Mouse (Mus musculus) liver, embryonic 16.5 days (tissue): ENCODE measurements around the gene Fopnl. TPM values are rescaled to one million over a fixed set of nuclear protein-coding genes. Genes with fewer than 3 reads are reported as not detected.

ENCODE experiments used
- ATAC-seq: fragments of 200-750 bp; cut with Nextera tagmentation; 2 replicates; pipeline ENCODE4 v1.8.0; 2017; ENCODE audit warnings: low read depth, mild to moderate bottlenecking, moderate number of reproducible peaks, moderate library complexity
- H3K27ac ChIP-seq: fragments of 300-500 bp; sonication (generic); 2 replicates; pipeline ENCODE4 v1.5.1; 2014; ENCODE audit warnings: mild to moderate bottlenecking, low read length
- H3K27me3 ChIP-seq: fragments of 300-500 bp; sonication (generic); 2 replicates; pipeline ENCODE4 v1.6.1; 2014; ENCODE audit warnings: low read depth, low read length, mixed read lengths; ENCODE audit not compliant: control insufficient read depth, insufficient read depth
- H3K36me3 ChIP-seq: fragments of 300-500 bp; sonication (generic); 2 replicates; pipeline ENCODE4 v1.6.1; 2014; ENCODE audit warnings: mild to moderate bottlenecking; ENCODE audit not compliant: control insufficient read depth, insufficient read depth
- H3K4me1 ChIP-seq: fragments of 300-500 bp; sonication (generic); 2 replicates; pipeline ENCODE4 v1.6.1; 2014; ENCODE audit warnings: low read depth, low read length, mixed read lengths; ENCODE audit not compliant: control insufficient read depth
- H3K4me2 ChIP-seq: fragments of 300-500 bp; sonication (generic); 2 replicates; pipeline ENCODE4 v1.6.1; 2014; ENCODE audit warnings: low read depth, low read length, mixed read lengths
- H3K4me3 ChIP-seq: fragments of 300-500 bp; sonication (generic); 2 replicates; pipeline ENCODE4 v1.5.1; 2014; ENCODE audit warnings: low read depth, mild to moderate bottlenecking, low read length
- H3K9ac ChIP-seq: fragments of 300-500 bp; sonication (generic); 2 replicates; pipeline ENCODE4 v1.6.1; 2014; ENCODE audit warnings: low read depth, low read length
- H3K9me3 ChIP-seq: fragments of 300-500 bp; sonication (generic); replicated peaks from 2 replicates; pipeline ENCODE4 v1.6.1; 2016; ENCODE audit warnings: low read length; ENCODE audit not compliant: control insufficient read depth
- WGBS: fragments of 180-500 bp; shearing (Covaris S2); extraction: QIAGEN DNeasy Blood & Tissue Kit; methylation state at CpG from one replicate; pipeline ENCODE4 v1.1.7; 2014; ENCODE audit not compliant: insufficient replicate concordance; 5-methylcytosine and 5-hydroxymethylcytosine counted together
- polyA plus RNA-seq: library from polyadenylated mRNA; unstranded; fragments of >200 nt; fragmentation: Nextera tagmentation; extraction: Ambion mirVana; gene quantifications from 2 replicates; pipeline ENCODE4 v1.2.1, GENCODE M21; 2015

The Fopnl gene
- polyA plus RNA-seq, 1 experiment from 2014 or later, result 52.8 TPM

DNA sequence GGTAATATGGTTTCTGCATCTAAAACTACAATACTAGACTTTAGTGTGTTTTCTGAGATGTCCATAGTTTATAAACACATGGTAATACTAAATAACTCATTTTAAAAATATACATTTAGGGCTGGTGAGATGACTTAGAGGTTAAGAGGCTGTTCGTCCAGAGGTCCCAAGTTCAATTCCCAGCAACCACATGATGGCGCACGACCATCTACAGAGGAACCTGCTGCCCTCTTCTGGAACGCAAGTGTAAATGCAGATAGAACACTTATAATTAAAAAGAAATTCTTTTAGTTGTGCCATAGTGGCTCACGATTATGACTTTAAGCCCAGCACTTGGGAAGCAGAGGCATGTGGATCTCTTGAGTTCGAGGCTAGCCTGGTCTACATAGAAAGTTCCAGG is 5.8 kb downstream of the Fopnl start:
- H3K27ac ChIP-seq, result no peak overlapping the region
- ATAC-seq, result no peak
- peaks cover 49% of the 10 kb centered on the region for H3K4me1 ChIP-seq
- H3K9ac ChIP-seq, result no peak overlapping the region
- peaks cover 9% of the 10 kb centered on the region for H3K36me3 ChIP-seq
- no peaks in the 10 kb centered on the region for H3K9me3 ChIP-seq
- WGBS, result 36% methylated on average over 6 of the region's 6 CpGs
- no peak overlapping the region for H3K4me3 ChIP-seq
- H3K27me3 ChIP-seq, result no peaks in the 10 kb centered on the region
- no peak overlapping the region for H3K4me2 ChIP-seq

DNA sequence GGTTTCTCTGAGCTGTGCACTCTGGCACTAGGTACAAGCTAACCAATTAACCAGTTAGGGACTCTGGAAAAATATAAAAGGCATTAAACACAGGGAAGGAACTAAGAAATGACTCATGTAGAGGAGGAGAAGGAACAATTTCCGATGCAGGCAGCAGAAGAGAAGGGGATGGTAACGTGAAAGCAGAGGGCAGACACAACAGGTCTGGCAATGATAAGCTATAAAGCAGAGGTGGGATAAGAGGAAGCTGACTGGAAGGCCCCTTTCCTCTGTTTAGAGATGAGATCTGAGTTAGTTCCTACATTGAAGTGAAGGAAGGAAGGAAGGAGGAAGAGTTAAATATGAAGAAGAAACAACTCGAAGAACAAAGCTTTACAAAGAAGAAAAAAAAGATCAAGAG is 7.4 kb downstream of the Fopnl start:
- H3K36me3 ChIP-seq, result peaks cover 11% of the 10 kb centered on the region
- H3K27ac ChIP-seq, result peak overlapping the region; percentile 80
- H3K4me1 ChIP-seq, result peaks cover 43% of the 10 kb centered on the region
- peak overlapping the region; percentile 20; the same call in 1 of the 2 replicates for H3K9ac ChIP-seq
- H3K4me2 ChIP-seq, result peak overlapping the region; percentile 37
- no peaks in the 10 kb centered on the region for H3K9me3 ChIP-seq
- WGBS, result 21% methylated on average over 3 of the region's 3 CpGs
- peak; percentile 62 for ATAC-seq
- H3K27me3 ChIP-seq, result no peaks in the 10 kb centered on the region
- peak overlapping the region; percentile 1; the same call in 1 of the 2 replicates for H3K4me3 ChIP-seq

DNA sequence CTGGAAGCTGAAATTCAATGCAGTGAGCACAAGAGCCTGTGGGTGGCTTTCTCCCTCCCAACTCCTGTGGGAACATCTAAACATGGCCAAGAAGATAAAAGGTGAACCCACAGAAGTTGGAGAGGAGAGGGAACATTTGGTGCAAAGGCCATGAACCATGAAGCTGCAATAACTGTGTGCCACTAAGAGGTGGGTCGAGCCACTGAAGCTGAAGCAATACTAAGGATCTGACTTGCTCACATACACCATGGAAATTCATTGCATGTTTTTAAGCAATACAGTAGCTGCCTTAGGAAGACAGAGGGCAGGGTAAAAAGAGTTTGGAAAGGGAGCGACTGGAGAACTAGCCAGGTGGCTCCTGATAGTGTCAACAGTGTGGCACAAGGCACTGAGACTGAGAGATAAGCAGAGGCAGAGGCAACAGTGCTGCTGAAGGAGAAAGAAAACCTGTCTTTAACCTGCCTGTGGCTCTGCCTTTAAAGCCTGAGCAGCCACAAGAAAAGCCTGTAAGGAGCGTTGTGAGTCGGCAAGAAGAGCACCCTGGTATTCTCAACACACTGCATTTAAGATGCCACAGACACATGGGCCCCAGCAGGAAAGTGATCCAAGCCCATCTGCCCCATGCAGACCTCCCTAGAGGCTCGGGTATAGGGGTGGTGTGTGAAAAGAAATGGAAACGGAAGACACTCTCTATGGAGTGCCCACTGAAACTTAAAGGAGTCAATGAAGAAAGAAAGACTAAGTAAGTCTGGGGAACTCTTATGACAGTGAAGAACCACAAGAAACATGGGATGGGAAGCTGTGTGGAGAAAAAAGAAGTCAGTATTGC is 8.7 kb downstream of the Fopnl start:
- Histone ChIP-seq H3K4me1 (peaks cover 43% of the 10 kb centered on the region), H3K4me2 (peak overlapping the region; percentile 48), H3K36me3 (peaks cover 11% of the 10 kb centered on the region)

DNA sequence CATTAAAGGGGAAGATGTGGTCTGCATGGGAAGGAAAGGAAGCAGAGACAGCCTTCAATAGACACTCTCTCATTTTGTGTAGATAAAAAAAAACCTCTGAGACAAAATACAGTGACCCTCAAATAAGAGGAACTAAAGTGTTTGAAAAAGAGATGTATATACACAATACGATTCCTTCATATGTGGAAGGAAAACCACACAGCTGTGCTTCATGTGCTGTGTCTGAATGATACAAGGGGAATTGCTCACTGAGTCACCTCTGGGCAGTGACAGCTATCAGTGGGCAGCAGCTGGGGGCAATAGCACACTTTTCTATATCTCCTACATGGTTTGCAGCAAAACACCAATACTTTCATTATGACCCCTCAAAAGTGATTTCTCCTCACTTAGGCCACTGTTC is 9.8 kb downstream of the Fopnl start:
- Histone ChIP-seq H3K4me2 (peak overlapping the region; percentile 48; the same call in 1 of the 2 replicates), H3K4me3 (0 out of 2 replicates have a peak overlapping the region, but pooled peaks have one; percentile 3), H3K4me1 (peaks cover 43% of the 10 kb centered on the region), H3K9ac (no peak overlapping the region; the same call in none of the 2 replicates), H3K27me3 (no peaks in the 10 kb centered on the region), H3K9me3 (no peaks in the 10 kb centered on the region), H3K36me3 (peaks cover 10% of the 10 kb centered on the region), H3K27ac (peak overlapping the region; percentile 91)
- peak; percentile 64 for ATAC-seq
- WGBS, result 9% methylated on average over 1 of the region's 1 CpGs

More for the DNA sequence above, 8.7 kb downstream of the Fopnl start:
- Histone ChIP-seq H3K27me3 (no peaks in the 10 kb centered on the region), H3K9me3 (no peaks in the 10 kb centered on the region), H3K27ac (peak overlapping the region; percentile 91), H3K9ac (peak overlapping the region; percentile 40), H3K4me3 (peak overlapping the region; percentile 36)
- 31% methylated on average over 6 of the region's 6 CpGs for WGBS
- peak; percentile 91 for ATAC-seq

DNA sequence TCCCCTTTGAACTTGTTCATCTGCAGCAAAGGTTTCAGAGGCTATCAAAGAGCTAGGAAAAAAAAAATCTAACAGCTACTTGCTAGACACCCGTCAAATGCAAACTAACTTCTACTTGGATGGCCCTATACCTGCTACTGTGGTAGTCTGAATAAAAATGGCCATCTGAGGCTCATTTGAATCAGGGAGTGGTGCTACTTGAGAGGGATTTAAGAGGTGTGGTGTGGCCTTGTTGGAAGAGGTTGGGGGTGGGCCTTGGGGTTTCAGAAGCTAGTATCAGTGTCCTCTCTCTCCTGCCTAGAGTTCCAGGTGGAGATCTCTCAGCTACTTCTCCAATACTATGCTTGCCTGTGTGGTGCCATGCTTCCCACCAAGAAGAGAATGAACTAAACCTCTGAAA is 10.8 kb downstream of the Fopnl start:
- Histone ChIP-seq H3K27me3 (no peaks in the 10 kb centered on the region), H3K4me3 (no peak overlapping the region), H3K9ac (no peak overlapping the region), H3K4me2 (no peak overlapping the region), H3K4me1 (peaks cover 43% of the 10 kb centered on the region), H3K27ac (no peak overlapping the region), H3K36me3 (peaks cover 5% of the 10 kb centered on the region), H3K9me3 (no peaks in the 10 kb centered on the region)
- ATAC-seq, result no peak
- 79% methylated on average over 1 of the region's 1 CpGs for WGBS

DNA sequence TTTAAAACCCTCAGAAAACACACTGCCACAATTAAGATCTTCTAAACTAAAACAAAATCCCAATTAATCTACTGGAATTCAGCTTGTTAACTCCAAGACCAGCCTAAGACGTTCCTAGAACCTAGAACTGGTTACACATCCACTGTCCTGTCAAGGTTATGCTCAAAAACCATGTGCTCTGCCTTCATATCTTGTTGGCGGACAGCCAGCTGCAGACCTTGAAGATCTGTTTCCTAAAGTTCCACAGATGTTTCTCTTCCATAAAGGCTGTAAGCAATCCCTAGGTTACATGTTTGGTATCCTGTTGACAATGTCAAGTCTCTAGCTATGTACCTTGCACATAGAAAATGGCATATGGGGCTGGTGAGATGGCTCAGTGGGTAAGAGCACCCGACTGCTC is 12.4 kb downstream of the Fopnl start:
- H3K27me3 ChIP-seq, result no peaks in the 10 kb centered on the region
- no peak for ATAC-seq
- H3K9ac ChIP-seq, result no peak overlapping the region
- no peak overlapping the region for H3K27ac ChIP-seq
- no peak overlapping the region for H3K4me3 ChIP-seq
- no peaks in the 10 kb centered on the region for H3K9me3 ChIP-seq
- H3K4me1 ChIP-seq, result peaks cover 33% of the 10 kb centered on the region
- WGBS, result 87% methylated on average over 3 of the region's 3 CpGs
- peaks cover 7% of the 10 kb centered on the region for H3K36me3 ChIP-seq
- no peak overlapping the region for H3K4me2 ChIP-seq

DNA sequence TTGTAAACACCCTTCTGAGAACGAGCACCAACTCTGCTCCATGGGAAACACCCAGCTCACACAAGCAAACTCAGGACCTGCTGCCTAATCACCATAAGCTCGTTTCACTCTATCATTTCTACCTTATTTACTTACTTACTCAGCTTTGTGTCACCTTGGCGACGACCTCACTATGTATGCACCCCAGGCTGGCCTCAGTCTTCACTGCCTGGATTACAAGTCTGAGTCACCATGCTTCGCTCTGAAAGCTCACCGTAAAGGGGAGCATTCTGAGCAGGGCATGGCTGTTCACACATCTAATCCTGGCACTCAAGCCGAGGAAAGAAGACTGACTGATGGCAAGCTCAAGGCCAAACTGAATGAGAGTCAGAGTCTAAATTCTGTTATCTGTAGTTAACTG is 13.5 kb downstream of the Fopnl start:
- H3K27ac ChIP-seq, result no peak overlapping the region
- no peaks in the 10 kb centered on the region for H3K9me3 ChIP-seq
- no peak overlapping the region for H3K4me2 ChIP-seq
- H3K4me3 ChIP-seq, result no peak overlapping the region
- WGBS, result 78% methylated on average over 7 of the region's 7 CpGs
- ATAC-seq, result no peak
- peaks cover 10% of the 10 kb centered on the region for H3K36me3 ChIP-seq
- H3K9ac ChIP-seq, result no peak overlapping the region
- H3K4me1 ChIP-seq, result peaks cover 25% of the 10 kb centered on the region
- no peaks in the 10 kb centered on the region for H3K27me3 ChIP-seq

DNA sequence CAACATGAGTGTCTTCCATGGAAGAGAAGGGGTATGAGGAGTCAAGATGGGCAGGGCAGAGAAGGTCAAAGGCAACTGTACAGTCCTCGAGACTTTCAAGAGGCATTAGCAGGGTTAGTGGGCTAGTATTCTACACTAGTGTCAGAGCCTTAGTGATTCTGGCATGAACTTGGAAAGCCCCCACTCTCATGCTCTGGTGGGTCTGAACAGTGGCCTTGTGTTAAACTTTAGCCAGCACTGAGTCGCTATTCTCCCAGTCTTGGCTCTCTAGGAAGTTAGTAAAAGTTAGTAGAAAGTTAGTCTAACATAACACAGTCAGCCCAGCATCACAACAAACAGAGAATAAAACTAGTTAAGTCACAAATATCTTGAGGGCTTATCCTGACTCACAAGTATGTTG is 14.1 kb downstream of the Fopnl start:
- WGBS, result 82% methylated on average over 2 of the region's 2 CpGs
- no peaks in the 10 kb centered on the region for H3K27me3 ChIP-seq
- H3K4me2 ChIP-seq, result no peak overlapping the region
- peaks cover 20% of the 10 kb centered on the region for H3K4me1 ChIP-seq
- no peak for ATAC-seq
- H3K9ac ChIP-seq, result no peak overlapping the region
- peaks cover 10% of the 10 kb centered on the region for H3K36me3 ChIP-seq
- H3K9me3 ChIP-seq, result no peaks in the 10 kb centered on the region
- H3K4me3 ChIP-seq, result no peak overlapping the region
- H3K27ac ChIP-seq, result no peak overlapping the region

DNA sequence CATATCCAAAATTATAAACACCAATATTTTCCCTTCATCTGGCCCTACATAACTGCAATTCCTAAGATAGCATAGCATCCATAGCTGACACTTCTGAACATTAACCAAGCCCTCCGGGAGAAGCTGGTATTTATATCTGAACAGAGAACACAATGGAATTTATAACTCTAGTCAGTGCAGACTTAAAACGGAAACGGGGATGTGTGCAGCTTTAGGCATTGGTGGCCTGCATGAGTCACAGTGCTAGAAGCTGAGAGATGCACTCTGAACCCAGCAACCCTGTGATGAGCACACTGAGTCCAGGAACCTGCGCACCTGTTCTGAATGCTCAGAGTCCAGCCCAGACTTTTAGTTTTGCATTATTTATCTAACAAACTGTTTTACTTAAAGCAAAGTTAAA is 18.7 kb downstream of the Fopnl start:
- Histone ChIP-seq H3K4me2 (no peak overlapping the region), H3K36me3 (peaks cover 7% of the 10 kb centered on the region), H3K27me3 (no peaks in the 10 kb centered on the region), H3K27ac (no peak overlapping the region), H3K4me1 (no peaks in the 10 kb centered on the region), H3K9me3 (no peaks in the 10 kb centered on the region), H3K4me3 (no peak overlapping the region), H3K9ac (no peak overlapping the region)
- 83% methylated on average over 4 of the region's 4 CpGs for WGBS
- no peak for ATAC-seq
